Mouse (Mus musculus) stomach, postnatal 0 days (tissue): Measurements from ENCODE around the gene Lce3b.

ENCODE experiments used
- CTCF ChIP-seq: IDR thresholded peaks from 2 replicates; pipeline ENCODE4 v1.5.1; 2016; ENCODE audit warnings: antibody characterized with exemption, low read depth, mild to moderate bottlenecking, moderate library complexity
- EP300 ChIP-seq: optimal IDR thresholded peaks from 2 replicates; pipeline ENCODE3; 2016; ENCODE audit warnings: antibody characterized with exemption

DNA sequence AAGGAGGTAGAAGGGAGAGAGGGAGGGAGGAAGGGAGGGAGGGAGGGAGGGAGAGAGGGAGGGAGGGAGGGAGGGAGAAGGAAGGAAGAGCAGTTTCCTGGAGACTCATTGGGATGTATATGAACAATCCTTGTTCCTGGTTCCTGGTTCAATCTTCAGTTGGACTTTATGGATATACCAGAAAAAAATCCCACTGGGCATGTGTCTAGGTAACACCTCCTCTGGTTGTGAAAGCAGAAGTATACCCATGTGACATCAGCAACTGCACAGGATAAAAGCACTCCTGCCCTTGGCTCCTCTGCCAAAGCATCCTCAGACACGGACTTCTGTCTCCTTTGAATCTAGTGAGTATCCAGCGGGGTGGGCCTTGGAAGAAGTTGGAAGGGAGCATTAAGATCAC lies at the start of gene Lce3b:
- TF ChIP-seq CTCF: no peak
- no peak for TF ChIP-seq EP300
